In the genomic region with DNA sequence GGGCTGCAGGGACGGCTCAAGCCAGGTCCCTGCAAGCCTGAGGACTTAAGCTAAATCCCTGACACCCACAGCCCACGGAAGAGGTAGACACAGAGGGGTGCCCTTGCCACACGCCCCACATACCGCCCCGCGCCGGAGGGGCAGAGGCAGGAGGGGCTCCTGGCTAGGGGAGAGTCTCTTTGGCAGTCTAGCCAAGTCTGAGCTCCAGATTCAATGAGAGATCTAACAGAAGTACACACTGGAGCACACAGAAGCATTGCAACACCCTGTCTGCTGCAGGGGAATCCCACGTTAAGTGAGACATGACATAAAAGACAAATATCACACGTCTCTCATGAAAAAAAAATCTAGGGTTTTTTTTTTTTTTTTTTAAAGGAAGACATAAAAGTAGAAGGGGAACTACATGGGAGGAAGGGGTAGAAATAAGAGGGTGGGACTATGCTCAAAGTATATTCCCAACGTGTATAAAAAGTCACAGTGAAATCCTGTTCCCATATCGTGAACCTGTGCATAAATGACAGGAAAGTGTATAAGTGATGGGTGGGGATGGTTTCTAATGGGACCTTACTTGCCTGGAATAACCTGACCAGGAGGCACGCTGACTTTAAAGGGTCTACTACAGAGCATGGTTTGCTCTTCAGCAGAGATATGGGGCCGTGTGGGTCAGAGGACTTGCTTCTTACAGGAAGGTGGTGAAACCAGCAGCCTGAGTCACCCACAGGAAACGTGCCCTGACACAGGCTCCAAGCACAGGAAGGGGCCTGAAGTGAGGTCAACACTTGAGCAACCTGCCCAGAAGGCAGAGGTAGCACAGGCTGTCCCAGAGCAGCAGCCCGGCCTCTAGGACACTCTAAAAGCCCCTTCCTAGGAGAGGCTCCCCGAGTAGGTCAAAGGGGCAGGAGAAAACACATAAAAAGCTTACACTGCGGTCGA, we compare ENCODE assay signal across 11 mouse cellular contexts. TPM values are rescaled to one million over a fixed set of nuclear protein-coding genes. Genes with fewer than 3 reads are reported as not detected.
DNase-seq lines count a peak whose midpoint lies in the region; ATAC-seq and TF ChIP-seq lines count a peak whose summit lies in the region.
"Had no signal": no experiment of that assay in that cellular context is flagged by ENCODE, and none has a peak within 500 bp of the region (broad histone marks: within the 10 kb centered on the region; RNA-seq: fewer than 3 reads in every experiment).

No protein-coding gene starts in this region.

- peaks cover 18% of the 10 kb centered on the region; the same call in 1 of the 2 replicates for H3K4me1 ChIP-seq in spleen, adult 2 months (ENCODE audit: control insufficient read depth, insufficient read depth, insufficient read length)
- peaks cover 24% of the 10 kb centered on the region for H3K4me1 ChIP-seq in midbrain, embryonic 10.5 days

- 54% methylated on average over 18 of the region's 18 CpGs for WGBS in spleen, adult 2 months
- WGBS in midbrain, embryonic 10.5 days = 91% methylated on average over 18 of the region's 18 CpGs

- H3K4me3 ChIP-seq in spleen, adult 2 months (ENCODE audit: extremely low read depth, insufficient read depth, insufficient read length) = no peak overlapping the region
- no peak overlapping the region for H3K4me3 ChIP-seq in midbrain, embryonic 10.5 days
- H3K4me3 ChIP-seq: heart, embryonic 12.5 days had no signal

- no peak for TF ChIP-seq CTCF in spleen, adult 2 months (IDR thresholded peaks at IDR 0.05; ENCODE audit: extremely low read depth, insufficient read depth, insufficient read length, insufficient replicate concordance)

- no peaks in the 10 kb centered on the region for H3K36me3 ChIP-seq in spleen, adult 2 months (ENCODE audit: control insufficient read depth, insufficient read depth, low read length)
- peaks cover 22% of the 10 kb centered on the region for H3K36me3 ChIP-seq in midbrain, embryonic 10.5 days

- ATAC-seq in cerebellum, adult (ENCODE audit: insufficient number of reproducible peaks, low FRiP score, low TSS enrichment) = no peak
- peak; percentile 75 for ATAC-seq in inflammation-experienced regulatory T-cells, adult 6 months
- ATAC-seq: hindbrain, embryonic 16.5 days had no signal

- H3K27ac ChIP-seq in spleen, adult 2 months (ENCODE audit: insufficient read depth, low read length) = peak overlapping the region; percentile 83
- H3K27ac ChIP-seq in midbrain, embryonic 10.5 days (replicated peaks) = no peak overlapping the region

- no peaks in the 10 kb centered on the region for H3K27me3 ChIP-seq in spleen, adult 2 months (ENCODE audit: control insufficient read depth, insufficient read depth, low read length)
- no peaks in the 10 kb centered on the region for H3K27me3 ChIP-seq in midbrain, embryonic 10.5 days (ENCODE audit: low read depth, poor library complexity, severe bottlenecking)
- H3K27me3 ChIP-seq: heart, embryonic 12.5 days had no signal

- DNase-seq in cerebellum, adult 9-10 months = peak; percentile 8
- DNase-seq in spleen, adult 2 months (ENCODE audit: low read depth in 1 of 2, low spot score in 2 of 2) = peak in 1 of 2 experiments; percentile 38
- no peak for DNase-seq in spleen, postnatal 14 days (ENCODE audit: low spot score in 2 of 2)
- DNase-seq in naive thymus-derived CD4-positive, alpha-beta T cell, adult 2 months (ENCODE audit: low read depth) = peak; percentile 52
- DNase-seq in midbrain, embryonic 10.5 days (ENCODE audit: low spot score) = no peak
- no peak for DNase-seq in urinary bladder, postnatal 10 days (ENCODE audit: low spot score)
- DNase-seq: lung, postnatal 36 days had no signal

- TF ChIP-seq POLR2A in spleen, adult 2 months (IDR thresholded peaks at IDR 0.05; ENCODE audit: low read depth, low read length) = no peak

- H3K9me3 ChIP-seq in midbrain, embryonic 10.5 days (replicated peaks) = 0 out of 2 replicates have a peak, but pooled peaks cover 4% of the 10 kb centered on the region
- H3K9me3 ChIP-seq: heart, embryonic 12.5 days had no signal

RNA-seq across cellular contexts. Expression of a gene that starts 17.6 kb away (rescaled TPM):
- polyA plus RNA-seq in spleen, adult 2 months (2012; rRNA removed) = 13.7 and 17.7 TPM in 2 replicates
- 10 to 100 TPM; 10.7 to 12.2 (median 11.8) TPM for polyA plus RNA-seq in inflammation-experienced regulatory T-cells, adult 6 months (2017; shearing (Covaris generic))
- 12.3 and 13.0 TPM in 2 replicates for polyA plus RNA-seq in midbrain, embryonic 10.5 days (2016; fragmentation: Nextera tagmentation; extraction: Ambion mirVana)

Comparison
In these comparisons a context has a peak if more than half of its experiments do, and no peak if none do; other contexts are left out.
1. DNase-seq: peak in cerebellum, adult 9-10 months (single experiment) and naive thymus-derived CD4-positive, alpha-beta T cell, adult 2 months (single experiment); none in spleen, postnatal 14 days (0 of 2), midbrain, embryonic 10.5 days (single experiment) and urinary bladder, postnatal 10 days (single experiment).